Mouse (Mus musculus) cerebellum, postnatal 25 days (tissue): ENCODE data around the gene Vav1.

ENCODE experiments used
- DNase-seq, 2 experiments: peaks; one replicate each; pipeline ENCODE4 v3.0.0; 2021; ENCODE audit warnings: mixed read lengths in 2 of 2

The Vav1 gene

DNA sequence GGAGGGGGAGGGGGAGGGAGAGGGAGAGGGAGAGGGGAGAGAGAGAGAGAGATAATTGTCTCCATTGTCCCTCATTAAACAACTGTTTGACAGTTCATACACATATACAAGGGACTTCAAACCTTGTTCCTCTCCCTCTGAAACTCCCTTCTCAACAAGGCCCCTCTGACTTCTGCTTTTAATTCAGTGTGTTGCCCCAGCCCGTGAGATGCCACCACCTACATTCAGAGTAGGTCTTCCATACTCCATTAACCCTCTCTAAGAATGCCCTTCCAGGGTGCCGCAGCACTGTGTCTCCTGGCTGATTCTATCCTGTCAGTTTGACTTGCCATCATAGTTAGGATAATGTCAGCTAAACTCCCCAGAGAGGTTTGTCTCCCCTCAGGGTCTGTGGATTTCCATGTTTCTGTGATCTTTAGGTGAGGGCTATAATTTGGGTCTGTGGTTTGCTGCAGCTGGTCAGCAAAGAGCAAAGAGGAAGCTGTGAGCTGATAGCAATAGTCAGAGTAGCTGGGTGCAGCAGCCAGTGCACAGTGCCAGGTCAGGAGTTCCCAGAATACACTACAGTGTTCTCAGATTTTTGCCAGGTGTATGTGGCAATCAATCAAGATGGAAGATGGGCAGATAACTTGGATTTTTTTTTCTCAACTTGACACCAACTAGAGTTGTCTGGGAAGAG lies 65.3 kb downstream of the Vav1 start:
- DNase-seq, result no peak

DNA sequence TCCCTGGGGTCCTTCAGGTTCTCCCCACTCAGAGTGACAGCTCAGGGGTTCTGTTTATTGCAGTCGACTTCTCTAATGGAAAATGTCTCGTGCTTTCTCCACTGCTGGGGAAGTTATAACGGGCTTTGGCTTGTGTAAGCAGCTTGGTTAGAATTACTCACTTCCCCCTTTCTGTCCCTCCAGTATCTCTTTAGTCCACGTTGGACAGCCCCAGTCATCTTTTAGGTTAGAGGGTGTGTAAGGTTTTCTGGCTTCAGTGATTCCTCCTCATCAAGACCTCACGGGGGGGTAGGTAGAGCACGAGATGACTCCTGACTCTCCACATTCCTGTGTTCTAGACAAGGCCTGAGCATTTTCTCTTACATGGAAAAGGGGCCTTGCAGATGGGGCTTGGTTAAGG lies 68.1 kb downstream of the Vav1 start:
- DNase-seq, result no peak

- no peak for DNase-seq
Observed at GRCm38 (mm10) chr17:57347781-57348180, 68.9 kb downstream of the Vav1 start.

GRCm38 (mm10) chr17:57349067-57349466 lies 70.2 kb downstream of the Vav1 start:
- DNase-seq, result no peak

- no peak for DNase-seq
Observed at GRCm38 (mm10) chr17:57350212-57350611, 71.3 kb downstream of the Vav1 start.

- no peak for DNase-seq
Observed at GRCm38 (mm10) chr17:57351107-57351506, 72.2 kb downstream of the Vav1 start.

GRCm38 (mm10) chr17:57358441-57358840 lies 79.5 kb downstream of the Vav1 start, which contains the start of gene Adgre1:
TSS of gene Adgre1 (plus strand) at chr17:57358691.
- no peak for DNase-seq

- DNase-seq, result no peak
Observed at GRCm38 (mm10) chr17:57359485-57360241, 80.8 kb downstream of the Vav1 start.
